Mouse (Mus musculus) limb, embryonic 14.5 days (tissue): ENCODE measurements around the gene Fbxl8. TPM values are rescaled to one million over a fixed set of nuclear protein-coding genes. Genes with fewer than 3 reads are reported as not detected.

Experiments used
- ATAC-seq: fragments of 200-750 bp; cut with Nextera tagmentation; 2 replicates; pipeline ENCODE4 v1.8.0; 2017; ENCODE audit warnings: low read depth, moderate number of reproducible peaks, moderate TSS enrichment; ENCODE audit not compliant: low FRiP score
- DNase-seq: peaks from one replicate; pipeline ENCODE4 v3.0.0-alpha.2; 2015; ENCODE audit warnings: low spot score
- H3K27ac ChIP-seq: fragments of 300-500 bp; sonication (generic); replicated peaks from 2 replicates; pipeline ENCODE4 v1.5.1; 2014; ENCODE audit warnings: low read depth, mild to moderate bottlenecking, low read length, moderate library complexity, mixed read lengths
- H3K27me3 ChIP-seq: fragments of 300-500 bp; sonication (generic); 2 replicates; pipeline ENCODE4 v1.6.1; 2014; ENCODE audit warnings: low read length, mixed read lengths; ENCODE audit not compliant: control insufficient read depth, insufficient read depth
- H3K36me3 ChIP-seq: fragments of 300-500 bp; sonication (generic); 2 replicates; pipeline ENCODE4 v1.6.1; 2014; ENCODE audit warnings: mild to moderate bottlenecking, low read length, moderate library complexity, mixed read lengths; ENCODE audit not compliant: control insufficient read depth, insufficient read depth
- H3K4me1 ChIP-seq: fragments of 300-500 bp; sonication (generic); 2 replicates; pipeline ENCODE4 v1.6.1; 2014; ENCODE audit warnings: antibody characterized with exemption, low read length, mixed read lengths; ENCODE audit not compliant: control insufficient read depth, insufficient read depth
- H3K4me2 ChIP-seq: fragments of 300-500 bp; sonication (generic); replicated peaks from 2 replicates; pipeline ENCODE4 v1.6.1; 2014; ENCODE audit warnings: low read depth, mild to moderate bottlenecking, low read length, moderate library complexity; ENCODE audit not compliant: severe bottlenecking
- H3K4me3 ChIP-seq: fragments of 300-500 bp; sonication (generic); replicated peaks from 2 replicates; pipeline ENCODE4 v1.5.1; 2014; ENCODE audit warnings: low read length
- H3K9ac ChIP-seq: fragments of 300-500 bp; sonication (generic); 2 replicates; pipeline ENCODE4 v1.6.1; 2014; ENCODE audit warnings: mild to moderate bottlenecking, low read depth, low read length, moderate library complexity; ENCODE audit not compliant: severe bottlenecking
- H3K9me3 ChIP-seq: fragments of 300-500 bp; sonication (generic); 2 replicates; pipeline ENCODE4 v1.6.1; 2016; ENCODE audit warnings: low read length; ENCODE audit not compliant: control insufficient read depth
- POLR2A ChIP-seq: fragments of 200-500 bp; IDR thresholded peaks from 2 replicates; pipeline ENCODE4 v1.8.0; 2012; ENCODE audit warnings: inconsistent platforms, mild to moderate bottlenecking, moderate library complexity, borderline replicate concordance; ENCODE audit not compliant: insufficient read depth, insufficient read length; ENCODE audit errors: extremely low read depth
- WGBS: fragments of 180-500 bp; shearing (Covaris S2); extraction: QIAGEN DNeasy Blood & Tissue Kit; methylation state at CpG from one replicate; pipeline ENCODE4 v1.1.7; 2014; 5-methylcytosine and 5-hydroxymethylcytosine counted together
- polyA plus RNA-seq, 2 experiments: library from polyadenylated mRNA; depleted of rRNA in 1 of 2; stranded (reverse) in 1 of 2; unstranded in 1 of 2; fragments of >200 nt; fragmentation: Nextera tagmentation in 1 of 2; extraction: Ambion mirVana in 1 of 2; gene quantifications; 2 replicates each; pipeline versions ENCODE4 v1.2.1 to v1.2.3; 2012 to 2014

Fbxl8 gene
- polyA plus RNA-seq, 2 experiments, result 2.9 to 4.0 TPM

DNA sequence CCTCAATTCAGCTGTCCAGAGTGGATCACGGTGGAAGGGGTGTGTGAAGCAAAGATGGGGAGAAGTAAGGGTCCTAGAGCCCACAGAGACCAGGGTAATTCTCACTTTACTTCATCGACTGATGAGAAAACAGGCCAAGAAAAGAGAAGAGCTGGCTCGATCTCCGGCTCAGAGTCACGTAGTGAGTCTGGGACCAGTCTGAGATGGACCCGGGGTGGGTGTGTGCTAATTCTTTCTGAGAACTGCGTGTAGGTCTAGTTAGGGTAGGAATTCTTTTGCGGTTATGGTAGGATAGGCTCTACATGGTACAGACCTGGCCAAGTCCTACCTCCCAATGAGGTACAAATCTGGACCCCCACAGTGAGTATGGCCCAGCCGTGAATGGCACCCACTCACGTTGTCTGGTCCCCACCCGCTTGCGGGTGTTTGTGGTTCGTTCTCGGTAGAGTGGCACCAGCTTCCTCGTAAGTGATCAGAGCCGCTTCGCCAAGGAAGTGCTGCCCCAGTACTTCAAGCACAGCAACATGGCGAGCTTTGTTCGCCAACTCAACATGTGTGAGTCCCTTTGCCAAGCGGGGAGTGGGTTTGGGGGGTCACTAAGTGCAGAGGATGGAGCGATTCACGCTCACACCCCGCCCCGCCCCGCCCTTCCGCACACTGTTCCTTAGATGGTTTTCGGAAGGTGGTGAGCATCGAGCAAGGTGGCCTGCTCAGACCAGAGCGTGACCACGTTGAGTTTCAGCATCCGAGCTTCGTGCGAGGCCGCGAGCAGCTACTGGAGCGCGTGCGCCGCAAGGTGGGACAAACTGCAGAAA is 5.9 kb downstream of the Fbxl8 start:
- DNase-seq (no peak), ATAC-seq (no peak)
- WGBS, result 4% methylated on average over 39 of the region's 39 CpGs
- Histone ChIP-seq H3K36me3 (no peaks in the 10 kb centered on the region), H3K9ac (peak overlapping the region; percentile 29; the same call in 1 of the 2 replicates), H3K27me3 (peaks cover 89% of the 10 kb centered on the region), H3K4me3 (peak overlapping the region; percentile 44), H3K4me1 (peaks cover 24% of the 10 kb centered on the region), H3K4me2 (peak overlapping the region; percentile 86), H3K9me3 (no peaks in the 10 kb centered on the region), H3K27ac (no peak overlapping the region)
- no peak for TF ChIP-seq POLR2A

GRCm38 (mm10) chr8:105270916-105271186 is 6.4 kb downstream of the Fbxl8 start:
- Histone ChIP-seq H3K4me3 (0 out of 2 replicates have a peak overlapping the region, but pooled peaks have one; percentile 0), H3K27ac (no peak overlapping the region), H3K4me2 (no peak overlapping the region), H3K9me3 (no peaks in the 10 kb centered on the region), H3K36me3 (no peaks in the 10 kb centered on the region), H3K27me3 (peaks cover 94% of the 10 kb centered on the region), H3K9ac (no peak overlapping the region; the same call in 1 of the 2 replicates), H3K4me1 (peaks cover 24% of the 10 kb centered on the region)
- no peak for TF ChIP-seq POLR2A
- WGBS, result under 1% methylated on average over 11 of the region's 11 CpGs
- ATAC-seq (no peak), DNase-seq (no peak)

DNA sequence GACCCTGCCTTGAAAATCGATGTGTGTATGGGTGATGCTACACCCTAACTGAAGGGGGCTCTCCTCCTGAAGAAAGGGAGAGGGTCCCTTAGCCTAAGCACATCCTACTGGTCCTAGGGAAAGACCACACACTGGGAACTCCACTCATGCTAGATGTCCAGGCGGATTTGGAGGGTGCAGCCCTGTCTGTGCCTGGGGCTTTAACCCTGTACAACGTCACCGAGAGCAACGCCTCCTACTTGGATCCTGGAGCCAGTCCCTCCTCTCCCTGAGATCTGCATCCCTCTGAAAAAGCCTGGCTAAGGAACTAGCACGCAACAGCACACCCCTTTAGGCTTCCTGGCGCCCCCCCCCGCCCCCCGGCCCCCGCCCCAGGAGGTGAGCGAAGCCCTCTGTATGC is 10.9 kb downstream of the Fbxl8 start:
- Histone ChIP-seq H3K4me1 (peaks cover 17% of the 10 kb centered on the region), H3K27ac (no peak overlapping the region), H3K4me2 (peak overlapping the region; percentile 76; the same call in 1 of the 2 replicates), H3K36me3 (no peaks in the 10 kb centered on the region), H3K4me3 (peak overlapping the region; percentile 41; the same call in 1 of the 2 replicates), H3K27me3 (peaks cover 80% of the 10 kb centered on the region), H3K9me3 (no peaks in the 10 kb centered on the region), H3K9ac (no peak overlapping the region)
- ATAC-seq, result no peak
- no peak for TF ChIP-seq POLR2A
- WGBS, result 12% methylated on average over 11 of the region's 11 CpGs
- no peak for DNase-seq

- ATAC-seq (no peak), DNase-seq (no peak)
- Histone ChIP-seq H3K27ac (no peak within 1 kb of the TSS), H3K9ac (peak within 1 kb of the TSS; percentile 50), H3K36me3 (no peaks in the 10 kb centered on the region), H3K27me3 (peaks cover 75% of the 10 kb centered on the region), H3K4me2 (peak within 1 kb of the TSS; percentile 76), H3K4me1 (peaks cover 13% of the 10 kb centered on the region; the same call in 1 of the 2 replicates), H3K9me3 (no peaks in the 10 kb centered on the region), H3K4me3 (peak within 1 kb of the TSS; percentile 41)
- no peak for TF ChIP-seq POLR2A
- WGBS, result 2% methylated on average over 10 of the region's 10 CpGs
Measured at GRCm38 (mm10) chr8:105275840-105276239, 11.4 kb downstream of the Fbxl8 start, which contains the start of gene Nol3. Gene Nol3, plus strand, starts transcription at chr8:105276140.

DNA sequence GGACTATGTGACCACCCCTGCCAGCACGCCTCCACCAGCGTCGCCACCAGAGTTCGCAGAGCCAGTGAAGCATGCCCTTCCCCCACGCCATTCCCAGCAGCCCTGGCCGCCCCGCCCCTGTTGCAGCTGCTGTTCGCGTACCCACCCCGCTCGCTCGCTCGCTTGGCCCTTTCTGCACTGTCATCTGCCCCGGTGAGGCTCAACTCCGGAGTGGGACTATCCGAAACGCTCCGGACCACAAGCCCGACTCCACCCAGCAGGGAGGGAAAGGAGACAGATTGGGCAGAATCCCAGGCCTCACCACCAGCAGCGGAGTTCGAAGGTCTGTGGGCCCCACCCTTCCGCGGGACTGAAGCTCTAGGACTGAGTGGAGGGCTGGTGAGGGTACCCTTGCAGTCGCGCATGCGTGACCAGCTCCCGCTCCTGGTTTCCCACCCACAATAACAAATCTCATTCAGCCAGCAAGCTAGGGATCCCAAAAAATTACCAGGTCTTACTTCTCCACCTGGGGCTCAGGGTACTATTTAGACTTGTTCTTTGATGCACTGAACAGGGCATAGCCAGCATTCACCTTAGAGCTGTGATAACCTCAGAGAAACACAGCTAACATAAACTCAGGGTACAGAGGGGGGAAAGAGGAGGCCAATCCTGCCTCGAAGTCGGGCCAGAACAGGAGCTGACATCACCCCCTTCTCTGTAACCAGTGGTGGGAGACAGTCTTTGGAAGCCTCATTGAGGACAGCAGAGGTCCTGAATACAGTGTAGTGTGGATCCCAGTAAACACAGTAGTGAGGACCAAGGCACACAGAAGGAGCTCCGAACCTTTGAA is 12.1 kb downstream of the Fbxl8 start:
- Histone ChIP-seq H3K27me3 (peaks cover 69% of the 10 kb centered on the region), H3K27ac (no peak overlapping the region), H3K9me3 (no peaks in the 10 kb centered on the region), H3K4me3 (peak overlapping the region; percentile 41), H3K9ac (peak overlapping the region; percentile 50), H3K4me2 (peak overlapping the region; percentile 76), H3K4me1 (peaks cover 11% of the 10 kb centered on the region; the same call in 1 of the 2 replicates), H3K36me3 (peaks cover 2% of the 10 kb centered on the region; the same call in 1 of the 2 replicates)
- WGBS, result 4% methylated on average over 24 of the region's 30 CpGs
- DNase-seq (peak; percentile 69), ATAC-seq (peak; percentile 62)
- TF ChIP-seq POLR2A, result 0 out of 2 replicates have a peak, but pooled peaks have one; percentile 20
